Mouse (Mus musculus) neural tube, embryonic 13.5 days (tissue): Measurements from ENCODE around the gene Khk. TPM values are rescaled to one million over a fixed set of nuclear protein-coding genes. Genes with fewer than 3 reads are reported as not detected.
A peak's percentile ranks its signal among the peaks of the same experiment; 100 is the strongest.

Experiments
- ATAC-seq: fragments of 200-750 bp; cut with Nextera tagmentation; 2 replicates; pipeline ENCODE4 v1.8.0; 2017; ENCODE audit warnings: low read depth, mild to moderate bottlenecking, moderate TSS enrichment, moderate library complexity
- H3K27ac ChIP-seq: fragments of 300-500 bp; sonication (generic); replicated peaks from 2 replicates; pipeline ENCODE4 v1.5.1; 2015; ENCODE audit warnings: moderate library complexity, mild to moderate bottlenecking, inconsistent platforms
- H3K27me3 ChIP-seq: fragments of 300-500 bp; sonication (generic); 2 replicates; pipeline ENCODE4 v1.6.1; 2015; ENCODE audit warnings: mild to moderate bottlenecking, inconsistent platforms
- H3K36me3 ChIP-seq: fragments of 300-500 bp; sonication (generic); 2 replicates; pipeline ENCODE4 v1.6.1; 2015; ENCODE audit warnings: mild to moderate bottlenecking, inconsistent platforms
- H3K4me1 ChIP-seq: fragments of 300-500 bp; sonication (generic); replicated peaks from 2 replicates; pipeline ENCODE4 v1.6.1; 2015; ENCODE audit warnings: inconsistent platforms
- H3K4me2 ChIP-seq: fragments of 300-500 bp; sonication (generic); 2 replicates; pipeline ENCODE4 v1.6.1; 2015; ENCODE audit warnings: inconsistent platforms, mild to moderate bottlenecking, moderate library complexity
- H3K4me3 ChIP-seq: fragments of 300-500 bp; sonication (generic); 2 replicates; pipeline ENCODE4 v1.5.1; 2015; ENCODE audit warnings: mild to moderate bottlenecking, inconsistent platforms
- H3K9ac ChIP-seq: fragments of 300-500 bp; sonication (generic); 2 replicates; pipeline ENCODE4 v1.6.1; 2015; ENCODE audit warnings: moderate library complexity, mild to moderate bottlenecking, inconsistent platforms
- H3K9me3 ChIP-seq: fragments of 300-500 bp; sonication (generic); 2 replicates; pipeline ENCODE4 v1.6.1; 2016; ENCODE audit warnings: inconsistent platforms
- WGBS: fragments of 180-500 bp; shearing (Covaris S2); methylation state at CpG from one replicate; pipeline ENCODE4 v1.1.7; 2015; 5-methylcytosine and 5-hydroxymethylcytosine counted together
- polyA plus RNA-seq: library from polyadenylated mRNA; unstranded; fragments of >200 nt; fragmentation: Nextera tagmentation; extraction: Ambion mirVana; gene quantifications from 2 replicates; pipeline ENCODE4 v1.2.1, GENCODE M21; 2015

Gene Khk
- polyA plus RNA-seq, 1 experiment from 2014 or later: 11.4 TPM

DNA sequence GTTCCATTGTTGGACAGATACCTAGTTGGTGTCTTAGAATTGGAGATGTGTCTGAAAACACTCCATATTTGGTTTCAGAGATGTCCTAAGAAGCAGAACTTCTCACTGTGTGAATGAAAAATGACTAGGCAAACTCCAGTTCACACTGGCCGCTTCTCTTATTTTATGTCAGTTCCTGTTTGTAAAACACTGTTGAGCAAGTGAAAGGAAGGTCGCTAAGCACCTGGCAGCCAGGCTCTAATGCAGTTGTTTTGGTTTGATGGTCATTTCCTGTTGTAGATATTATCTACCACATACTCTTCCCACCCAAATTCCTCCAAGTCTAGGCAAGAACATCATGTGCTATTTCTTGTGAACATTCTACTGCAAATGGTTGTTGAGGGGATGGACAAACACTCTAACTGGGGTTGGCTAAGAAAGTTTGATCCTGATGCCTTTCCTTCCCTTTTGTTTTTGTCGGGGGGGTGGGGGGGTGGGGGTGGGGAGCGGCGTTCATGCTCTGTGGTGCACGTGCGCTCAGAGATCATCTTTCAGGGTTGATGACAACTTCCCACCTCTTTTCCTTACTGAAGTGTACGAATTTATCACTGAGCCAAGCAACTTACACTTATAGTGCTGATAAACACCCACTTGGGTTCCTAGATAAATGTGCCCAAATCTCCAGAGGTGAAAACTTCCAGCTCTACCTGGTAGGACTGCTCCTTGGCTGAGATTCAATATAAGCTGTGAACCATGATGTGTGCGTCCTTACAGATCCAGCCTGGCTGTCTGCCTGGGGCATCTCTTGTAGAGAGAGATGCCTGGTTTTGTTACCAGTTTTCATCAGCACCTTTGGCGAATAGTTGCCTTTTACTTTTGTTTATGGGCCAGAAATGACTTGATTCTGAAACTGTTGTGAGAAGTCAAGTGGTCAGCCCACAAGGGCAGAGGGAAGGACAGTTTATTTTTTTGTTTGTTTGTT lies 40.6 kb downstream of the Khk start:
- H3K4me3 ChIP-seq: no peak overlapping the region
- peaks cover 26% of the 10 kb centered on the region for H3K4me1 ChIP-seq
- no peak overlapping the region for H3K4me2 ChIP-seq
- H3K36me3 ChIP-seq: peaks cover 16% of the 10 kb centered on the region
- H3K9me3 ChIP-seq: no peaks in the 10 kb centered on the region
- WGBS: 83% methylated on average over 10 of the region's 10 CpGs
- ATAC-seq: no peak
- H3K9ac ChIP-seq: no peak overlapping the region
- H3K27ac ChIP-seq: no peak overlapping the region
- peaks cover 8% of the 10 kb centered on the region; the same call in 1 of the 2 replicates for H3K27me3 ChIP-seq

- peaks cover 9% of the 10 kb centered on the region for H3K4me1 ChIP-seq
- no peak for ATAC-seq
- no peaks in the 10 kb centered on the region for H3K36me3 ChIP-seq
- no peaks in the 10 kb centered on the region for H3K9me3 ChIP-seq
- H3K9ac ChIP-seq: no peak overlapping the region
- H3K27me3 ChIP-seq: peaks cover 8% of the 10 kb centered on the region; the same call in 1 of the 2 replicates
- no peak overlapping the region for H3K27ac ChIP-seq
- no peak overlapping the region for H3K4me3 ChIP-seq
- no peak overlapping the region for H3K4me2 ChIP-seq
- WGBS: 62% methylated on average over 3 of the region's 3 CpGs
Observed at GRCm38 (mm10) chr5:30963916-30964315, 42.7 kb downstream of the Khk start.

DNA sequence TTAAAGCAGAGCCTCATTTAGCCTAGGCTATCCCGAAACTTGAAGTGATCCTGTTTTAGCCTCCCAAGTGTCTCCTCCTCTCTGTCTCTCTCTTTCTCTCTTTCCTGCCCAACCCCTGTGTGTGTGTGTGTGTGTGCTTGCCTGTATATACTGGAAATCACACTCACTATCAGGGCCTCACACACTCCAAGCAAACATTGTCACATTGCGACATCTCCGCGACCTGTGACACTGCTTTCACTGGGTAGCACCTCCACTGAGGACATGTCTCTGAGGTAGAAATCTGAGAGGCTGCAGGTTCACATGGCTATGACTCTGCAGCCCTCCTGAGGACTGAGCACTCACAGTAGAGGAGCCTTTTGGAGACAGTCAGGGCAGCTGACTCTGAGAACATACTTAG lies 45.0 kb downstream of the Khk start:
- H3K9ac ChIP-seq: no peak overlapping the region
- H3K27ac ChIP-seq: no peak overlapping the region
- no peaks in the 10 kb centered on the region for H3K9me3 ChIP-seq
- no peaks in the 10 kb centered on the region for H3K36me3 ChIP-seq
- no peak overlapping the region for H3K4me3 ChIP-seq
- no peak for ATAC-seq
- 94% methylated on average over 4 of the region's 4 CpGs for WGBS
- H3K27me3 ChIP-seq: peaks cover 8% of the 10 kb centered on the region; the same call in 1 of the 2 replicates
- H3K4me2 ChIP-seq: no peak overlapping the region
- H3K4me1 ChIP-seq: no peaks in the 10 kb centered on the region

DNA sequence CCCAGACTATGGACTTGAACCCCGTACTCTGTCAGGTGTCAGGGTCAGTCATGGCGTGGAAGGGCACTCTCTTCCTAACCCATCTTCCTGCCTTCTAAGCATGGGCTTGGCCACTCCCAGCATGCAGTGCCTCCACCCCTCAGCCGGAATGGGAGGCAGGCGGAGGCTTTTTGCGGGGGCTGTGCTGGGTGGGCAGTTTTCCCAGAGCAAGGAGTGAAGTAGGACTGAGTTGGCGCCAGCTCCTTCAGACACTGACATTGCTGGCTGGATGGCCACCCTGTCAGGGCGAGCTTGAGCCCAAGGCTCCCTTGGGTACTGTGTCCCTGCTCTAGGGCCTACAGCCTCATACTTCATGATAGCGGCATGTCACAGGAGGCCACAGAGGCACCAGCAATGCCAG lies 47.2 kb downstream of the Khk start, which contains the start of gene Tcf23:
Gene Tcf23, plus strand, starts transcription at position 247 of the 400 bp plus-strand sequence.
- peaks cover 4% of the 10 kb centered on the region; the same call in 1 of the 2 replicates for H3K27me3 ChIP-seq
- H3K27ac ChIP-seq: no peak within 1 kb of the TSS
- H3K36me3 ChIP-seq: no peaks in the 10 kb centered on the region
- H3K9ac ChIP-seq: no peak within 1 kb of the TSS
- 74% methylated on average over 8 of the region's 8 CpGs for WGBS
- H3K4me1 ChIP-seq: no peaks in the 10 kb centered on the region
- H3K4me2 ChIP-seq: no peak within 1 kb of the TSS
- no peaks in the 10 kb centered on the region for H3K9me3 ChIP-seq
- H3K4me3 ChIP-seq: no peak within 1 kb of the TSS
- no peak for ATAC-seq

DNA sequence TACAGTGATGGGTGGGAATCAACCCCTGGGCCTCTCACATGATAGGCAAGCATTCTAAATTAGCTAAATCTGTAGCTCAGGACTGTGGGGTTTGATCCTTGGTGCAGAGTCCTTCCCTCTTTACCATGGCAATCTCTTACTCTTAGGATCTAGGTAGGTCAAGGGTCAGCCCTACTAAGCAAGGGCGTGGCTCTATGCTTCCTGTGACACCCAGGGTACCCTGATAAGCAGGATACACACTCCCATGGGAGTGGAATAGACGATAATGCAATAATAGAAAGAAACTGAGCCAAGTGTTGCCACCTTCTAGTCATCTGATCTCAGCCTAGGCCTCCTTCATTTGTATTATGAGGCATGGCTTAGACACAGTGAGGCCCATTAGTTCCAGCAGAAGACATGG lies 48.2 kb downstream of the Khk start:
- no peak for ATAC-seq
- H3K4me3 ChIP-seq: no peak overlapping the region
- WGBS: 73% methylated on average over 2 of the region's 2 CpGs
- H3K4me1 ChIP-seq: no peaks in the 10 kb centered on the region; the same call in 1 of the 2 replicates
- H3K9me3 ChIP-seq: no peaks in the 10 kb centered on the region
- H3K27me3 ChIP-seq: peaks cover 4% of the 10 kb centered on the region; the same call in 1 of the 2 replicates
- H3K36me3 ChIP-seq: no peaks in the 10 kb centered on the region
- no peak overlapping the region for H3K9ac ChIP-seq
- H3K4me2 ChIP-seq: no peak overlapping the region
- H3K27ac ChIP-seq: no peak overlapping the region

GRCm38 (mm10) chr5:30974870-30975656 lies 53.8 kb downstream of the Khk start:
- Histone ChIP-seq H3K4me3 (no peak overlapping the region), H3K4me1 (peaks cover 6% of the 10 kb centered on the region; the same call in 1 of the 2 replicates), H3K9ac (no peak overlapping the region), H3K36me3 (no peaks in the 10 kb centered on the region), H3K9me3 (no peaks in the 10 kb centered on the region), H3K4me2 (no peak overlapping the region), H3K27ac (0 out of 2 replicates have a peak overlapping the region, but pooled peaks have one; percentile 5), H3K27me3 (no peaks in the 10 kb centered on the region)
- WGBS: 42% methylated on average over 9 of the region's 9 CpGs
- ATAC-seq: peak; percentile 65

Other genes starting within 250 kb of the Khk start
- 176 and 184 TPM in 2 replicates for gene Dpysl5, start 209.9 kb upstream of the Khk start, polyA plus RNA-seq
- gene Mapre3, start 106.8 kb upstream of the Khk start, polyA plus RNA-seq: 107 and 116 TPM in 2 replicates
- gene Tmem214, start 53.4 kb upstream of the Khk start, polyA plus RNA-seq: 52.5 and 57.4 TPM in 2 replicates
- 25.8 and 29.3 TPM in 2 replicates for gene Agbl5, start 32.7 kb upstream of the Khk start, polyA plus RNA-seq
- gene Ost4, start 13.6 kb upstream of the Khk start, polyA plus RNA-seq: 258 and 278 TPM in 2 replicates
- 30.7 and 43.9 TPM in 2 replicates for gene Emilin1, start 8.0 kb upstream of the Khk start, polyA plus RNA-seq
- gene Cgref1, start 24.2 kb downstream of the Khk start, polyA plus RNA-seq: 33.7 and 38.1 TPM in 2 replicates
- 117 and 120 TPM in 2 replicates for gene Preb, start 38.9 kb downstream of the Khk start, polyA plus RNA-seq
- not detected in 2 replicates for gene Tcf23, start 47.2 kb downstream of the Khk start, polyA plus RNA-seq
- gene Atraid, start 126.9 kb downstream of the Khk start, polyA plus RNA-seq: 154 and 183 TPM in 2 replicates
- 12.9 and 13.7 TPM in 2 replicates for gene Slc5a6, start 127.5 kb downstream of the Khk start, polyA plus RNA-seq
- 13.4 and 14.7 TPM in 2 replicates for gene Cad, start 133.3 kb downstream of the Khk start, polyA plus RNA-seq
- not detected in 2 replicates for gene Dnajc5g, start 184.9 kb downstream of the Khk start, polyA plus RNA-seq
- 26.2 and 28.9 TPM in 2 replicates for gene Slc30a3, start 186.8 kb downstream of the Khk start, polyA plus RNA-seq
- 0.40 and 0.62 TPM in 2 replicates for gene Trim54, start 195.3 kb downstream of the Khk start, polyA plus RNA-seq
- gene Ucn, start 217.4 kb downstream of the Khk start, polyA plus RNA-seq: not detected in 2 replicates
- gene Mpv17, start 232.8 kb downstream of the Khk start, polyA plus RNA-seq: 50.4 and 55.5 TPM in 2 replicates